Mouse (Mus musculus) skeletal muscle tissue, adult 2 months (tissue): Measurements from ENCODE around the gene Gcfc2.

Experiments used
- DNase-seq: peaks from one replicate; pipeline ENCODE4 v3.0.0-alpha.2; 2012; ENCODE audit warnings: low read depth, low spot score

The Gcfc2 gene

GRCm38 (mm10) chr6:81975971-81976621 lies 52.6 kb downstream of the Gcfc2 start:
- peak; percentile 16 for DNase-seq

- DNase-seq, result no peak
Measured at GRCm38 (mm10) chr6:81979286-81979685, 55.8 kb downstream of the Gcfc2 start.

GRCm38 (mm10) chr6:81986171-81986570 lies 62.7 kb downstream of the Gcfc2 start:
- DNase-seq, result no peak

GRCm38 (mm10) chr6:81986599-81986998 lies 63.1 kb downstream of the Gcfc2 start:
- no peak for DNase-seq

- DNase-seq, result peak; percentile 59
Measured at GRCm38 (mm10) chr6:81987010-81987409, 63.5 kb downstream of the Gcfc2 start.

- no peak for DNase-seq
Measured at GRCm38 (mm10) chr6:81987580-81987979, 64.1 kb downstream of the Gcfc2 start.

- no peak for DNase-seq
Measured at GRCm38 (mm10) chr6:81988341-81988740, 64.9 kb downstream of the Gcfc2 start.

- no peak for DNase-seq
Measured at GRCm38 (mm10) chr6:81990049-81990810, 66.8 kb downstream of the Gcfc2 start.
